Mouse (Mus musculus): Measurements from ENCODE around the gene Cacnb2. TPM values are rescaled to one million over a fixed set of nuclear protein-coding genes. Genes with fewer than 3 reads are reported as not detected.

The Cacnb2 gene
- 3.8 and 4.0 TPM in 2 replicates for polyA plus RNA-seq (2015; fragmentation: Nextera tagmentation; extraction: Ambion mirVana)

DNA sequence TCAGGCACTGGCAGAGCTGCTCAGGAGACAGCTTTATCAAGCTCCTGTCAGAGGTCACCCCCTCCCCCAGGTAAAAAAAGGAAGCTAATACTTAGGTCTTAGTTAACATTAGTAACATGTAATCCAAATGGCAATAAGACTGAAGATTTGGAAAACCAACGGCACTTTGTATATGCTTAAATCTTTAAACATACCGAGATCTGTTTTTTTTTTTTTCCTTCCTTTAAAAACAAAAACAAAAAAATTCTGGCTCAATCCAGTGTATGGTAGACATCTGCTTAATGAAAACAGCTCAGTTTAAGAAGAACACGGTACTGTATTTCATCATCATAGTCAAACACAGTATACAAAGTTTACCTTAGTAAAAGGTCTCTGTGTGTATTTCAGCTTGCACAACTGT, at the start of gene Cacnb2:
Gene Cacnb2, plus strand, starts transcription at position 301 of the 400 bp plus-strand sequence.
- no peak for ATAC-seq (ENCODE audit: low FRiP score)
- no peaks in the 10 kb centered on the region for H3K36me3 ChIP-seq
- H3K9me3 ChIP-seq, result no peaks in the 10 kb centered on the region
- H3K4me1 ChIP-seq (replicated peaks), result peaks cover 22% of the 10 kb centered on the region
- 0 out of 2 replicates have a peak within 1 kb of the TSS, but pooled peaks have one; percentile 74 for H3K27ac ChIP-seq
- peak within 1 kb of the TSS; percentile 68 for H3K4me3 ChIP-seq
- peak within 1 kb of the TSS; percentile 97 for H3K4me2 ChIP-seq
- peaks cover 41% of the 10 kb centered on the region for H3K27me3 ChIP-seq
- WGBS, result 74% methylated on average over 3 of the region's 3 CpGs
- peak within 1 kb of the TSS; percentile 81 for H3K9ac ChIP-seq

GRCm38 (mm10) chr2:14568020-14568419, 34.9 kb upstream of the Cacnb2 start:
- 80% methylated on average over 2 of the region's 2 CpGs for WGBS
- H3K4me3 ChIP-seq, result no peak overlapping the region

GRCm38 (mm10) chr2:14571300-14571699, 31.6 kb upstream of the Cacnb2 start:
- Histone ChIP-seq H3K4me2 (no peak overlapping the region), H3K9ac (no peak overlapping the region), H3K9me3 (no peaks in the 10 kb centered on the region), H3K27ac (no peak overlapping the region), H3K36me3 (no peaks in the 10 kb centered on the region), H3K4me1 (replicated peaks) (no peaks in the 10 kb centered on the region), H3K27me3 (no peaks in the 10 kb centered on the region), H3K4me3 (no peak overlapping the region)
- ATAC-seq (ENCODE audit: low FRiP score), result no peak

More at GRCm38 (mm10) chr2:14568020-14568419, 34.9 kb upstream of the Cacnb2 start:
- H3K4me2 ChIP-seq, result no peak overlapping the region
- no peaks in the 10 kb centered on the region for H3K27me3 ChIP-seq
- no peak for ATAC-seq (ENCODE audit: low FRiP score)
- no peak overlapping the region for H3K27ac ChIP-seq
- H3K4me1 ChIP-seq (replicated peaks), result no peaks in the 10 kb centered on the region
- no peak overlapping the region for H3K9ac ChIP-seq
- no peaks in the 10 kb centered on the region for H3K9me3 ChIP-seq
- H3K36me3 ChIP-seq, result no peaks in the 10 kb centered on the region

DNA sequence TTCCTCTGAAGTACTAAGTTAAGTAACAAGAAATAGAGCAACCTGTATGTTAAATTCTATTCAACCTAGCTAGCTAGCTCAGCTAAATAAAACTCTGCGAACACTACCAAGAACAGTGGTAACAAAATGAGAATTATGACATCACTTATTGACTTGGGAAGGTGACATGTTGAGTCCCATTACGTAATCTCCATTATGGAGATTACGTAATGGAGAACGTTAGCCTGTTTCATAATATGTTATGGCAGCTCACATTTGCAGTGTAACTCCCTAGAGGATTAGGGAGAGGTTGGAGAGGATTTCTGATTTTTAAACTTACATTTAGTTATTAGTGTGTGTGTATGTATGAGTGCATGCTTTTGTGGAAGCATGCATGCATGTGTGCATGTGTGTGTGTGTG, 13.3 kb upstream of the Cacnb2 start:
- no peak for ATAC-seq (ENCODE audit: low FRiP score)
- Histone ChIP-seq H3K9me3 (no peaks in the 10 kb centered on the region), H3K27ac (no peak overlapping the region), H3K4me2 (no peak overlapping the region), H3K4me1 (replicated peaks) (no peaks in the 10 kb centered on the region), H3K4me3 (no peak overlapping the region), H3K9ac (no peak overlapping the region), H3K36me3 (no peaks in the 10 kb centered on the region), H3K27me3 (no peaks in the 10 kb centered on the region)
- 88% methylated on average over 4 of the region's 4 CpGs for WGBS

DNA sequence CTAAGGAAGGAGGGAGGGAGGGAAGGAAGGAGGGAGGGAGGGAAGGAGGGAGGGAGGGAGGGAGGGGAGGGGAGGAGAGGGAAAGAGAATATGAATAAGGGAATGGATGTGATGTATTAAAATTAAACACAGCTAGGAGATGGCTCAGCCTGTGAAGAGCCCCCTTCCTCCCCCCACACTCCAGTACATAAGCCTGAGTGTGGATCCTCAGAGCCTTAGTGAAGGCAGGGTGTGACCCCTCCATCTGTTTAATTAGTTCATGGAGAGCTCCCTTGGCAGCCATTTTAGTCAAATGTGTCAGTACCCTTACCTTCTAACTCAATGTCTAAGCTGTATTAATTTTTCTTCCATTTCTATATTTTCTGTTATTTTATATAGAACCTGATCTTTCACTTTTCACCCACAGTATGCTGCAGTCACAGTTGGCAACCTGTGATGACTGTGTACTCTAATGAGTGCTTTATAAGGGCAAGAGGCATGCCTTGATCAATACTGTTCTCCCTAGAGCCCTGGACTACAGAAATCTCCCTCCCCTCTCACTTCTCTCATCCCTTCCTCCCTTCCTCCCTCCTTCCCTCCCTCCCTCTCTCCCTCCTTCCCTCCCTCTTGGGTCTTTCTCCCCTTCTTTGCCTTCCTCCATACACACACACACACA, 4.9 kb upstream of the Cacnb2 start:
- Histone ChIP-seq H3K4me1 (replicated peaks) (no peaks in the 10 kb centered on the region), H3K9me3 (no peaks in the 10 kb centered on the region), H3K4me3 (no peak overlapping the region), H3K9ac (no peak overlapping the region), H3K36me3 (no peaks in the 10 kb centered on the region), H3K27ac (no peak overlapping the region), H3K27me3 (peaks cover 6% of the 10 kb centered on the region), H3K4me2 (no peak overlapping the region)
- ATAC-seq (ENCODE audit: low FRiP score), result 0 out of 2 replicates have a peak, but pooled peaks have one; percentile 32

- H3K9me3 ChIP-seq, result no peaks in the 10 kb centered on the region
- H3K27ac ChIP-seq, result peak overlapping the region; percentile 74
- H3K4me1 ChIP-seq (replicated peaks), result peaks cover 28% of the 10 kb centered on the region
- no peaks in the 10 kb centered on the region for H3K36me3 ChIP-seq
- peak overlapping the region; percentile 68 for H3K4me3 ChIP-seq
- H3K4me2 ChIP-seq, result peak overlapping the region; percentile 97
- peak; percentile 92 for ATAC-seq (ENCODE audit: low FRiP score)
- WGBS, result under 1% methylated on average over 83 of the region's 83 CpGs
- H3K9ac ChIP-seq, result peak overlapping the region; percentile 81
- H3K27me3 ChIP-seq, result peaks cover 41% of the 10 kb centered on the region
These were observed 1.2 kb downstream of the Cacnb2 start for GRCm38 (mm10) chr2:14603784-14604781.

- Histone ChIP-seq H3K9ac (peak overlapping the region; percentile 81), H3K27ac (peak overlapping the region; percentile 74), H3K9me3 (no peaks in the 10 kb centered on the region), H3K4me2 (peak overlapping the region; percentile 97), H3K27me3 (peaks cover 41% of the 10 kb centered on the region), H3K4me1 (replicated peaks) (peaks cover 33% of the 10 kb centered on the region), H3K36me3 (no peaks in the 10 kb centered on the region), H3K4me3 (peak overlapping the region; percentile 68)
- ATAC-seq (ENCODE audit: low FRiP score), result peak; percentile 63
- WGBS, result 2% methylated on average over 22 of the region's 22 CpGs
These were observed 1.9 kb downstream of the Cacnb2 start for GRCm38 (mm10) chr2:14604791-14605190.

DNA sequence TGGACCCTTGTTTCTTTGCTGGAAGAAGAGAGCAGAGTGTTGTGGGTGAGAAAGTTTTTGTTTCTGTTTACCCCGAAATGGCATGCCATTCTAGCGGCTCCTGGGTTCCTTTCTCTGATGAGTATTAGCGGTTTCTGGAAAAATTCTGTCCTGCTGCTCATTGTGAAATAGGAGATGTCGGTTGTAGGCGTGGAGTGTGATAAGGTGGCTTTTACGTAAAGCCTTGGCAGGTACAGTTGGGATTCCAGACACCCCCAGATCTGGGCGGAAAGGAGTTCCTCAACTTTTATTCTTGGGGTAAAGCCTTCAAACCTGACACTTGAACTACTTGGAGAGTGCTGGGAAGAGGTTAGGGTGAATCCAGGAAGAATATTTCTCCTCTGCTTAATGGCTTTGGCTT, 2.3 kb downstream of the Cacnb2 start:
- 13% methylated on average over 7 of the region's 7 CpGs for WGBS
- Histone ChIP-seq H3K4me2 (peak overlapping the region; percentile 97), H3K27me3 (peaks cover 41% of the 10 kb centered on the region), H3K9ac (peak overlapping the region; percentile 81), H3K4me3 (peak overlapping the region; percentile 68), H3K9me3 (no peaks in the 10 kb centered on the region), H3K4me1 (replicated peaks) (peaks cover 36% of the 10 kb centered on the region), H3K36me3 (no peaks in the 10 kb centered on the region), H3K27ac (peak overlapping the region; percentile 74; the same call in 1 of the 2 replicates)
- no peak for ATAC-seq (ENCODE audit: low FRiP score)

DNA sequence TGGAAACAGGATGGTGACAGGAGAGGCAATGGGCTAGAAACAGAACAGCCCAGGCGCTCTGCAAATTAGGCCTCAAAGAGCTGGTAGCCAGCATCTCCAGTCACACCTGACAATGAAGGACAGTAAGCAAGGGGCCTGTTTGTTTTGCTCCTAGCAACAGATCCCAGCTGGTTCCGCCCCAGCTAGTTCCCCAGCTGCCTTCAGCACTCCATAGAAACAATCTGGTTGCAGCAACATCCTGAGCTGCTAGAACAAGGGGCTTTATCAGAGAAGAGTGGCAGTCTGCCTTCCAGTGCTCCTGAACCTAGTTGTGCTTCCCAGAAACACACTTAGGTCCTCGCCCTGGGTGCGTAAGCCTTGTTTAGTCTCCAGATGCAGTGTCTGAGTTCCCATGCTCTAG, 5.7 kb downstream of the Cacnb2 start:
- H3K4me1 ChIP-seq (replicated peaks), result peaks cover 33% of the 10 kb centered on the region
- H3K9ac ChIP-seq, result no peak overlapping the region
- peaks cover 32% of the 10 kb centered on the region for H3K27me3 ChIP-seq
- no peaks in the 10 kb centered on the region for H3K9me3 ChIP-seq
- H3K4me3 ChIP-seq, result no peak overlapping the region
- no peaks in the 10 kb centered on the region for H3K36me3 ChIP-seq
- ATAC-seq (ENCODE audit: low FRiP score), result no peak
- H3K4me2 ChIP-seq, result no peak overlapping the region
- 35% methylated on average over 4 of the region's 4 CpGs for WGBS
- H3K27ac ChIP-seq, result no peak overlapping the region

DNA sequence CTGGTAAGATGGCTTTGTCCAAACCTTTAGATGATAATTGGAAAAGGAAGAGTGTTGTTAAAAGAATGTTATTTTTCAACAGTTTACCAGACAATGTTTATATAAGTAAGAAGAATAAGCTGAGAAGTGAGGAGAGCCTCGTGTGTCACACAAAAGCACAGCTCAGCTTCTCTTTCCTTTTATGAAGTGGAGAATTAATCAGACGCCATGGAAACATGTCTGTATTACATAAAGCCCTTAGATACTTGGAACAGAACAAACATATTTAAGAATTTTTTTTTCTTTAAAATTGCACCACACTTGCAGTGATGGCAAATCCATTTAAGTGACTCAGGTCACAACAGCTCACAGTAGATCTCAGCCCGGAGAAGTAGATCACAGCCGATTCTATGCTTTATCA, 9.8 kb downstream of the Cacnb2 start:
- H3K4me3 ChIP-seq, result no peak overlapping the region
- H3K36me3 ChIP-seq, result no peaks in the 10 kb centered on the region
- no peaks in the 10 kb centered on the region for H3K9me3 ChIP-seq
- H3K4me2 ChIP-seq, result no peak overlapping the region
- peaks cover 14% of the 10 kb centered on the region for H3K4me1 ChIP-seq (replicated peaks)
- no peak overlapping the region for H3K27ac ChIP-seq
- H3K9ac ChIP-seq, result no peak overlapping the region
- ATAC-seq (ENCODE audit: low FRiP score), result no peak
- WGBS, result 69% methylated on average over 4 of the region's 4 CpGs
- no peaks in the 10 kb centered on the region for H3K27me3 ChIP-seq

DNA sequence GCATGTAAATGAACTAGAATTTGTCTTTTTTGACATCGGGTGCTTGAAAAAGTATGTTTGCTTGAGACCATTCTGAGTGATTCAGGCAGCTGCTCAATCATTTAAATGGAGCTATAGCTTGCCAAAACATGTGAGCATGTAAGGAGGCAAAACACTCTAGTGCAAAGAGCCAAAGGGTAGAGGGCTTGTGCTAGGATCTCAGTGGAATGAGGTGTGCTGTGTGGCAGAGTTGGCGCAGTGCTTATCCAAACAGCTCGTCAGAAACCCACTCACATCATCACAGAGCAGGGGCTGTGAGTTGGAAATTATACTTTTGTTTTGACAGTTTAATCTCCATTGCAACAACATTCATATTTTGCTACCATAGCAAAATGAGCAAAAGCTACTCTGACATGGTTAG, 13.5 kb downstream of the Cacnb2 start:
- Histone ChIP-seq H3K36me3 (no peaks in the 10 kb centered on the region), H3K9ac (no peak overlapping the region), H3K4me3 (no peak overlapping the region), H3K4me2 (no peak overlapping the region), H3K4me1 (replicated peaks) (no peaks in the 10 kb centered on the region), H3K9me3 (no peaks in the 10 kb centered on the region), H3K27me3 (no peaks in the 10 kb centered on the region), H3K27ac (no peak overlapping the region)
- no peak for ATAC-seq (ENCODE audit: low FRiP score)
- 89% methylated on average over 3 of the region's 3 CpGs for WGBS

GRCm38 (mm10) chr2:14620120-14620853, 17.4 kb downstream of the Cacnb2 start:
- Histone ChIP-seq H3K9me3 (no peaks in the 10 kb centered on the region), H3K4me2 (no peak overlapping the region), H3K4me1 (replicated peaks) (no peaks in the 10 kb centered on the region), H3K27me3 (no peaks in the 10 kb centered on the region), H3K27ac (no peak overlapping the region), H3K36me3 (no peaks in the 10 kb centered on the region), H3K4me3 (no peak overlapping the region), H3K9ac (no peak overlapping the region)
- no peak for ATAC-seq (ENCODE audit: low FRiP score)
- WGBS, result 80% methylated on average over 6 of the region's 6 CpGs
